Mouse (Mus musculus): ENCODE data around the gene Socs1. TPM values are rescaled to one million over a fixed set of nuclear protein-coding genes. Genes with fewer than 3 reads are reported as not detected.

Gene Socs1
- total and polyA plus RNA-seq, 3 experiments: 1.6 to 13.0 (median 6.2) TPM

DNA sequence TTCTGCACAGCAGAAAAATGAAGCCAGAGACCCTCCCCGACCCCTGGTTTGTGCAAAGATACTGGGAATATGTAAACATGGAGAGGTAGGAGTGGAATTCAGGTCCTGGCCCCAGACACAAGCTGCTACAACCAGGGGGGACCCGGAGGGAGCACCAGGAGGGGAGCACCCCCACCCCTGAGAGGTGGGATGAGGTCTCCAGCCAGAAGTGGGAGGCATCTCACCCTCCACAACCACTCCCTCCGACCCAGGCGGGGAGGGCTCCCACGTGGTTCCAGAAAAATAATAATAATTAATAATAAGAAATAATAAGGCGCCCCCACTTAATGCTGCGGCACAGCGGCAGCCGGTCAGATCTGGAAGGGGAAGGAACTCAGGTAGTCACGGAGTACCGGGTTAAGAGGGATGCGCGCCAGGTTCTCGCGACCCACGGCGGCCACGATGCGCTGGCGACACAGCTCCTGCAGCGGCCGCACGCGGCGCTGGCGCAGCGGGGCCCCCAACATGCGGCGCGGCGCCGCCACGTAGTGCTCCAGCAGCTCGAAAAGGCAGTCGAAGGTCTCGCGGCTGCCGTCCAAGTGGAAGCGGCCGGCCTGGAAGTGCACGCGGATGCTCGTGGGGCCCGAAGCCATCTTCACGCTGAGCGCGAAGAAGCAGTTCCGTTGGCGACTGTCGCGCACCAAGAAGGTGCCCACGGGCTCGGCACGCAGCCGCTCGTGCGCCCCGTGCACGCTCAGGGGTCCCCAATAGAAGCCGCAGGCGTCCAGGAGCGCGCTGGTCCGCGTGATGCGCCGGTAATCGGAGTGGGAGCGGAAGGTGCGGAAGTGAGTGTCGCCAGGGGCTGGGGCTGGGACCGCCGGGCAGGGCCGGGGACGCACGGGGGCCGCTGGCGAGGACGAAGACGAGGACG is 1.2 kb downstream of the Socs1 start:
- DNase-seq (ENCODE audit: low spot score): no peak
- TF ChIP-seq POLR2AphosphoS5 (IDR thresholded peaks at IDR 0.05; ENCODE audit: insufficient replicate concordance, low read depth, low read length) (no peak), CTCF (IDR thresholded peaks at IDR 0.05; ENCODE audit: low read depth, low read length) (no peak), GATA2 (IDR thresholded peaks at IDR 0.05; ENCODE audit: borderline replicate concordance, low read depth, low read length) (no peak), TAL1 (conservative IDR thresholded peaks at IDR 0.05; ENCODE audit: low read depth, low read length) (no peak)
- Histone ChIP-seq H3K36me3 (replicated peaks) (peaks cover 42% of the 10 kb centered on the region), H3K4me3 (ENCODE audit: low read depth, low read length) (peak overlapping the region; percentile 84), H3K4me1 (ENCODE audit: insufficient read depth, low read depth, low read length) (peaks cover 88% of the 10 kb centered on the region), H3K27me3 (ENCODE audit: insufficient read depth, low read length) (peaks cover 7% of the 10 kb centered on the region; the same call in 1 of the 2 replicates), H3K9me3 (replicated peaks) (peaks cover 7% of the 10 kb centered on the region)
- no peak for ATAC-seq (ENCODE audit: extremely low read depth, insufficient number of reproducible peaks, low FRiP score, poor library complexity, severe bottlenecking)

DNA sequence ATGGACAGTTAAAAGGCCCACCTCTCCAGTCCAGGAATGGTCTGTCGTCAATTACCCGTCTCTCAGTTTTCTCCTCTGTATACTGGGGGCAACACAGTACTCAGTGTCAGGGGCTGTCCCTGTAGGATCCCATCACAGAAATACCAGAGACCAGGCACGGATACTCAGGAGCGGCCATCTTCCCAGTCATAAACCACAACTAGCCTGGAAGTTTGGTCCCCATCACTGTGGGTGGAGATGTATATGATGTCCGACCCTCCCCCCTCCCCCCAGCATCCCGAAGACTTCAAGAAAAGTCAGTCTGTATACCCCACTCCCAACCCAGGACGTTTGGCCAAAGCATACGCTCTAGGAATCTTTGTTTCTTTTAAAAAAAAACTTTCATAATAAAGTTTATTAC is 1.9 kb downstream of the Socs1 start:
- no peak for TF ChIP-seq GATA1 (IDR thresholded peaks at IDR 0.05; ENCODE audit: borderline replicate concordance, low read length)
- TF ChIP-seq CTCF (IDR thresholded peaks at IDR 0.05; ENCODE audit: low read depth, low read length): no peak
- no peak for TF ChIP-seq TAL1 (conservative IDR thresholded peaks at IDR 0.05; ENCODE audit: low read depth, low read length)
- TF ChIP-seq GATA2 (IDR thresholded peaks at IDR 0.05; ENCODE audit: borderline replicate concordance, low read depth, low read length): no peak
- TF ChIP-seq POLR2AphosphoS5 (IDR thresholded peaks at IDR 0.05; ENCODE audit: insufficient replicate concordance, low read depth, low read length): no peak

DNA sequence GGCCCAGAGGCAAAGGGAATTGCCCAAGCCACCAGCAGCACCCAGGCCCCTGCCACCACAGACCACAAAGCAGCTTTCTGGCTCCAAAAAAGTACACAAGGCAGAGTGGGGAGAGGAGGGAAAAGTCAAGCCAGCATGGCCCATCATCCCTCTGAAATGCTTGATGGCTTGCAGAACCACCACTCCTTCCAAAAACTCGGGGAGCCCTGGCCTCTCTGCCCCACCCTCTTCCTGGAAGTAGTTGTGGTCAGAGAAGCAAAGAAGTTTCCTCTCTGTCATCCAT is 2.2 kb downstream of the Socs1 start:
- peaks cover 1% of the 10 kb centered on the region; the same call in 1 of the 2 replicates for H3K27me3 ChIP-seq (ENCODE audit: insufficient read depth, low read length)
- peaks cover 89% of the 10 kb centered on the region for H3K4me1 ChIP-seq (ENCODE audit: insufficient read depth, low read depth, low read length)
- no peak for TF ChIP-seq GATA1 (IDR thresholded peaks at IDR 0.05; ENCODE audit: borderline replicate concordance, low read length)
- TF ChIP-seq GATA2 (IDR thresholded peaks at IDR 0.05; ENCODE audit: borderline replicate concordance, low read depth, low read length): no peak
- no peak for TF ChIP-seq POLR2AphosphoS5 (IDR thresholded peaks at IDR 0.05; ENCODE audit: insufficient replicate concordance, low read depth, low read length)
- no peak for TF ChIP-seq TAL1 (conservative IDR thresholded peaks at IDR 0.05; ENCODE audit: low read depth, low read length)
- TF ChIP-seq CTCF (IDR thresholded peaks at IDR 0.05; ENCODE audit: low read depth, low read length): no peak
- ATAC-seq (ENCODE audit: extremely low read depth, insufficient number of reproducible peaks, low FRiP score, poor library complexity, severe bottlenecking) (no peak), DNase-seq (ENCODE audit: low spot score) (no peak)
- H3K9me3 ChIP-seq (replicated peaks): peaks cover 7% of the 10 kb centered on the region
- peaks cover 42% of the 10 kb centered on the region for H3K36me3 ChIP-seq (replicated peaks)
- peak overlapping the region; percentile 84 for H3K4me3 ChIP-seq (ENCODE audit: low read depth, low read length)

More for the DNA sequence above, 1.9 kb downstream of the Socs1 start:
- H3K4me3 ChIP-seq (ENCODE audit: low read depth, low read length): peak overlapping the region; percentile 84
- DNase-seq (ENCODE audit: low spot score) (no peak), ATAC-seq (ENCODE audit: extremely low read depth, insufficient number of reproducible peaks, low FRiP score, poor library complexity, severe bottlenecking) (no peak)
- peaks cover 7% of the 10 kb centered on the region for H3K9me3 ChIP-seq (replicated peaks)
- peaks cover 42% of the 10 kb centered on the region for H3K36me3 ChIP-seq (replicated peaks)
- peaks cover 89% of the 10 kb centered on the region for H3K4me1 ChIP-seq (ENCODE audit: insufficient read depth, low read depth, low read length)
- peaks cover 5% of the 10 kb centered on the region; the same call in 1 of the 2 replicates for H3K27me3 ChIP-seq (ENCODE audit: insufficient read depth, low read length)

DNA sequence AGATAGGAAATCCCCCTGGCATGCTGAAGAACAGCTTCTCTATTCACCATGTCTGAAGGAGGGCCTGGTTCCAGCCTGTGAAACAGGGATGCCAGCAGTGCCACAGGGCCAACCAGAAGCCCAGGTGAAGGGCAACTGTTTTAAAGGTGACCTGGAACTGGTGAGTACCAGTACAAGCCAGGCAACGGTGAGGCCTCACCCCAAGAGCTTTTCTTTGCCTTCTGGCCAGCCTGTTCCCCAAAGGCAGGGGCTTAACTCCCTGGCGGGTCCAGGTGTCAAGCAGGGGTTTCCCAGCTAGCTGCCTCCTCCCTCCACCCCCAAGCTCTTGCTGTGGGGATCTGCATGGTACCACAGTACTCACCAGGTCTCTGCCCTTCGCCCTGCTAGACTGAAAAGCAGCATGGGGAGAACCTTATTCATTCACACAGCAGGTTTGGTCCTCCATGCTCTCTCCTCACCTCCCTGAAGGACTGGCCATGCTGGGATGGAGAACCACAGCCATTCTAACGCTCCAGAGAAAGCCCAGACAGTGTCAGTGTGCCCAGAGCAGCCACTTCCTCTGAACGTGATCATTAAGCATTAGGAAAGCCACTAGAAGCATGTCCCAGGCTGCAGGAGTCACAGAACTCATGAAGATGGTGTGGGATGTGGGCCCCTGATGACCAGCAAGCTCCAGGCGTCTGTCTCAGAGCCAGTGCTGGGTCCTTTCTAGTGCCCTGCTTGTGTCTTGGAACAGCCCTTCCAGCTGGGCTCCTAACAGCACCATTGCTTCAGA is 2.8 kb downstream of the Socs1 start:
- Histone ChIP-seq H3K9me3 (replicated peaks) (peaks cover 7% of the 10 kb centered on the region), H3K4me3 (ENCODE audit: low read depth, low read length) (peak overlapping the region; percentile 84), H3K27me3 (ENCODE audit: insufficient read depth, low read length) (no peaks in the 10 kb centered on the region), H3K36me3 (replicated peaks) (peaks cover 42% of the 10 kb centered on the region), H3K4me1 (ENCODE audit: insufficient read depth, low read depth, low read length) (peaks cover 90% of the 10 kb centered on the region)
- TF ChIP-seq TAL1 (conservative IDR thresholded peaks at IDR 0.05; ENCODE audit: low read depth, low read length) (no peak), POLR2AphosphoS5 (IDR thresholded peaks at IDR 0.05; ENCODE audit: insufficient replicate concordance, low read depth, low read length) (no peak)
- ATAC-seq (ENCODE audit: extremely low read depth, insufficient number of reproducible peaks, low FRiP score, poor library complexity, severe bottlenecking) (no peak), DNase-seq (ENCODE audit: low spot score) (no peak)

- Histone ChIP-seq H3K27me3 (ENCODE audit: insufficient read depth, low read length) (no peaks in the 10 kb centered on the region), H3K9me3 (replicated peaks) (peaks cover 7% of the 10 kb centered on the region), H3K4me1 (ENCODE audit: insufficient read depth, low read depth, low read length) (peaks cover 90% of the 10 kb centered on the region), H3K36me3 (replicated peaks) (peaks cover 42% of the 10 kb centered on the region), H3K4me3 (ENCODE audit: low read depth, low read length) (peak overlapping the region; percentile 84; the same call in 1 of the 2 replicates)
- DNase-seq (ENCODE audit: low spot score): no peak
- ATAC-seq (ENCODE audit: extremely low read depth, insufficient number of reproducible peaks, low FRiP score, poor library complexity, severe bottlenecking): no peak
- no peak for TF ChIP-seq CTCF (IDR thresholded peaks at IDR 0.05; ENCODE audit: low read depth, low read length)
- no peak for TF ChIP-seq GATA1 (IDR thresholded peaks at IDR 0.05; ENCODE audit: borderline replicate concordance, low read length)
- TF ChIP-seq GATA2 (IDR thresholded peaks at IDR 0.05; ENCODE audit: borderline replicate concordance, low read depth, low read length): no peak
- no peak for TF ChIP-seq POLR2AphosphoS5 (IDR thresholded peaks at IDR 0.05; ENCODE audit: insufficient replicate concordance, low read depth, low read length)
- TF ChIP-seq TAL1 (conservative IDR thresholded peaks at IDR 0.05; ENCODE audit: low read depth, low read length): no peak
Measured at GRCm38 (mm10) chr16:10781862-10782371, 3.4 kb downstream of the Socs1 start.

- no peaks in the 10 kb centered on the region for H3K27me3 ChIP-seq (ENCODE audit: insufficient read depth, low read length)
- TF ChIP-seq GATA2 (IDR thresholded peaks at IDR 0.05; ENCODE audit: borderline replicate concordance, low read depth, low read length): no peak
- TF ChIP-seq GATA1 (IDR thresholded peaks at IDR 0.05; ENCODE audit: borderline replicate concordance, low read length): no peak
- TF ChIP-seq CTCF (IDR thresholded peaks at IDR 0.05; ENCODE audit: low read depth, low read length): no peak
- TF ChIP-seq TAL1 (conservative IDR thresholded peaks at IDR 0.05; ENCODE audit: low read depth, low read length): no peak
- TF ChIP-seq POLR2AphosphoS5 (IDR thresholded peaks at IDR 0.05; ENCODE audit: insufficient replicate concordance, low read depth, low read length): no peak
- peak overlapping the region; percentile 7; the same call in 1 of the 2 replicates for H3K4me3 ChIP-seq (ENCODE audit: low read depth, low read length)
- H3K4me1 ChIP-seq (ENCODE audit: insufficient read depth, low read depth, low read length): peaks cover 90% of the 10 kb centered on the region
- ATAC-seq (ENCODE audit: extremely low read depth, insufficient number of reproducible peaks, low FRiP score, poor library complexity, severe bottlenecking) (no peak), DNase-seq (ENCODE audit: low spot score) (no peak)
- peaks cover 7% of the 10 kb centered on the region for H3K9me3 ChIP-seq (replicated peaks)
- H3K36me3 ChIP-seq (replicated peaks): peaks cover 42% of the 10 kb centered on the region
Measured at GRCm38 (mm10) chr16:10780631-10781120, 4.7 kb downstream of the Socs1 start.

Data from G1E (cell line).